Mouse (Mus musculus): Measurements from ENCODE around the gene Rbfox3.

GRCm38 (mm10) chr11:118520932-118521331, 390.5 kb downstream of the Rbfox3 start:
- TF ChIP-seq CTCF (IDR thresholded peaks at IDR 0.05; ENCODE audit: control insufficient read depth, insufficient read depth, low read length): no peak
- TF ChIP-seq POLR2A (IDR thresholded peaks at IDR 0.05; ENCODE audit: borderline replicate concordance, control insufficient read depth, low read depth, low read length): no peak
